13 mouse cellular contexts compared by ENCODE assay signal in the genomic region with DNA sequence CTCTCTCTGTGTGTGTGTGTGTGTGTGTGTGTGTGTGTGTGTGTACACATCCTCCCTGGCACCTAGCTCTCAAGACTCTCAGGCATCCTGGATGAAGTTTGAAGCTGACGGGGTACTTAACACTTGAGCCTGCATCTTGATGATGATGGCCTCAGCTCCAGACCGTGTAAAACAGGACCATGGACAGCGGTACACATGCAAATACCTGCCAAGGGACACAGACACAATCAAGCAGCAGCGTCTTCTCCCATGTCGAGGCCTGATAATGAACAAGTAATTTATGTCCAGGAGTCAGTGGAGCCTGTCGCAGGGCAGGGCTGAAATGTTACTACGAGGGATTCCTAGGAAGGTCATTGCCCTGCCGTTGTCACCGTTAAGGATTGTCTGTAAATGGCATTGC.
A peak's percentile ranks its signal among the peaks of the same experiment; 100 is the strongest.
DNase-seq lines count a peak whose midpoint lies in the region; ATAC-seq and TF ChIP-seq lines count a peak whose summit lies in the region.
"Had no signal": no experiment of that assay in that cellular context is flagged by ENCODE, and none has a peak within 500 bp of the region (broad histone marks: within the 10 kb centered on the region; RNA-seq: fewer than 3 reads in every experiment).

No protein-coding gene starts in this region.

- no peak for ATAC-seq in CD4-positive, CD25-positive, alpha-beta regulatory T cell, adult 4 months
- no peak for ATAC-seq in liver, postnatal 0 days
- ATAC-seq in liver, embryonic 11.5 days (replicated peaks; ENCODE audit: low FRiP score), result no peak
- ATAC-seq in erythroblast, adult 5-6 weeks (replicated peaks; ENCODE audit: low FRiP score, poor library complexity, severe bottlenecking), result no peak
- ATAC-seq: forebrain, embryonic 16.5 days had no signal

- WGBS in liver, postnatal 0 days (ENCODE audit: insufficient replicate concordance), result 35% methylated on average over 9 of the region's 9 CpGs
- WGBS in liver, embryonic 11.5 days, result 34% methylated on average over 9 of the region's 9 CpGs

- TF ChIP-seq EP300 in liver, postnatal 0 days (IDR thresholded peaks at IDR 0.05; ENCODE audit: low read depth), result no peak

- no peak overlapping the region for H3K4me3 ChIP-seq in liver, postnatal 0 days (ENCODE audit: low read depth, low read length)
- H3K4me3 ChIP-seq in liver, embryonic 11.5 days (ENCODE audit: low read depth, low read length), result no peak overlapping the region
- no peak overlapping the region for H3K4me3 ChIP-seq in myocyte
- H3K4me3 ChIP-seq: heart, embryonic 10.5 days; limb, embryonic 15.5 days had no signal

- DNase-seq in CD4-positive, CD25-positive, alpha-beta regulatory T cell, adult 2 months (ENCODE audit: low read depth, low spot score), result peak; percentile 12
- peak; percentile 26 for DNase-seq in liver, postnatal 0 days
- DNase-seq in liver, embryonic 11.5 days (ENCODE audit: low spot score), result no peak
- DNase-seq in embryo, embryonic 11 days, result peak; percentile 72
- no peak for DNase-seq in spleen, postnatal 4 days (ENCODE audit: low spot score in 2 of 2)
- DNase-seq: cerebellum, postnatal 36 days had no signal

- H3K4me1 ChIP-seq in liver, postnatal 0 days (ENCODE audit: insufficient read depth), result no peaks in the 10 kb centered on the region
- no peaks in the 10 kb centered on the region for H3K4me1 ChIP-seq in liver, embryonic 11.5 days (replicated peaks; ENCODE audit: control insufficient read depth, insufficient read depth, low read length)
- H3K4me1 ChIP-seq: heart, embryonic 10.5 days; limb, embryonic 15.5 days had no signal

- no peaks in the 10 kb centered on the region for H3K27me3 ChIP-seq in liver, postnatal 0 days (ENCODE audit: insufficient read depth, low read length)
- no peaks in the 10 kb centered on the region for H3K27me3 ChIP-seq in liver, embryonic 11.5 days (replicated peaks; ENCODE audit: control insufficient read depth, insufficient read depth, low read length)
- H3K27me3 ChIP-seq in myocyte (ENCODE audit: control insufficient read depth, insufficient read depth, insufficient read length), result peaks cover 7% of the 10 kb centered on the region

- no peaks in the 10 kb centered on the region for H3K79me2 ChIP-seq in myocyte (ENCODE audit: control insufficient read depth, insufficient read depth)

- H3K27ac ChIP-seq in liver, postnatal 0 days (ENCODE audit: low read depth), result no peak overlapping the region
- H3K27ac ChIP-seq in liver, embryonic 11.5 days (ENCODE audit: low read depth, low read length), result no peak overlapping the region
- H3K27ac ChIP-seq: heart, embryonic 10.5 days; limb, embryonic 15.5 days had no signal

- H3K9me3 ChIP-seq in liver, postnatal 0 days (ENCODE audit: low read length), result no peaks in the 10 kb centered on the region
- no peaks in the 10 kb centered on the region for H3K9me3 ChIP-seq in liver, embryonic 11.5 days (ENCODE audit: control insufficient read depth, low read length)
- H3K9me3 ChIP-seq: heart, embryonic 10.5 days; limb, embryonic 15.5 days had no signal

- H3K36me3 ChIP-seq in liver, postnatal 0 days (replicated peaks; ENCODE audit: insufficient read depth, low read length), result no peaks in the 10 kb centered on the region
- H3K36me3 ChIP-seq in liver, embryonic 11.5 days (ENCODE audit: control insufficient read depth, insufficient read depth, low read length), result no peaks in the 10 kb centered on the region
- H3K36me3 ChIP-seq in myocyte (ENCODE audit: control insufficient read depth, insufficient read depth), result no peaks in the 10 kb centered on the region
- H3K36me3 ChIP-seq: heart, embryonic 10.5 days; limb, embryonic 15.5 days had no signal

- no peak for TF ChIP-seq CTCF in liver, postnatal 0 days (IDR thresholded peaks at IDR 0.05; ENCODE audit: low read depth)

- no peak for TF ChIP-seq POLR2A in myocyte (IDR thresholded peaks at IDR 0.05; ENCODE audit: insufficient read length, low read depth)

- no peak overlapping the region for H3K4me2 ChIP-seq in liver, postnatal 0 days (ENCODE audit: low read depth, low read length)
- H3K4me2 ChIP-seq in liver, embryonic 11.5 days, result no peak overlapping the region
- H3K4me2 ChIP-seq in myocyte (ENCODE audit: low read depth), result no peak overlapping the region
- H3K4me2 ChIP-seq: limb, embryonic 15.5 days; midbrain, embryonic 11.5 days had no signal

- no peak overlapping the region for H3K9ac ChIP-seq in liver, postnatal 0 days (replicated peaks)
- H3K9ac ChIP-seq in liver, embryonic 11.5 days (ENCODE audit: low read depth, low read length), result no peak overlapping the region
- H3K9ac ChIP-seq: limb, embryonic 15.5 days had no signal

- no peak overlapping the region for H3ac ChIP-seq in myocyte (ENCODE audit: control insufficient read depth, insufficient read length)

TF ChIP-seq in myocyte, 11 proteins besides CTCF, POLR2A, EP300 and RAD21:
- no peak for TF ChIP-seq MYOD1 (IDR thresholded peaks at IDR 0.05; ENCODE audit: control insufficient read depth in 1 of 3, insufficient read length in 2 of 3, low read depth in 2 of 3)
- peak; percentile 95 for TF ChIP-seq REST (IDR thresholded peaks at IDR 0.05; ENCODE audit: insufficient read depth, insufficient read length)

Comparison
In these comparisons a context has a peak if more than half of its experiments do, and no peak if none do; other contexts are left out.
1. DNase-seq: peak in CD4-positive, CD25-positive, alpha-beta regulatory T cell, adult 2 months (single experiment), liver, postnatal 0 days (single experiment) and embryo, embryonic 11 days (single experiment); none in liver, embryonic 11.5 days (single experiment) and spleen, postnatal 4 days (0 of 2).